Mouse (Mus musculus) stomach, postnatal 0 days (tissue): ENCODE results near the gene Eif2ak1. TPM values are rescaled to one million over a fixed set of nuclear protein-coding genes. Genes with fewer than 3 reads are reported as not detected.

Experiments used
- ATAC-seq: fragments of 200-750 bp; cut with Nextera tagmentation; 2 replicates; pipeline ENCODE4 v1.8.0; 2017; ENCODE audit not compliant: low FRiP score, low TSS enrichment
- DNase-seq: peaks from one replicate; pipeline ENCODE4 v3.0.0-alpha.2; 2016; ENCODE audit warnings: low spot score
- H3K27ac ChIP-seq: fragments of 300-500 bp; sonication (generic); replicated peaks from 2 replicates; pipeline ENCODE4 v1.5.1; 2014; ENCODE audit warnings: mild to moderate bottlenecking, control low read depth
- H3K27me3 ChIP-seq: fragments of 300-500 bp; sonication (generic); 2 replicates; pipeline ENCODE4 v1.6.1; 2014; ENCODE audit warnings: low read length; ENCODE audit not compliant: control insufficient read depth, insufficient read depth
- H3K36me3 ChIP-seq: fragments of 300-500 bp; sonication (generic); 2 replicates; pipeline ENCODE4 v1.6.1; 2014; ENCODE audit warnings: low read length, mixed read lengths; ENCODE audit not compliant: control insufficient read depth, insufficient read depth
- H3K4me1 ChIP-seq: fragments of 300-500 bp; sonication (generic); replicated peaks from 2 replicates; pipeline ENCODE4 v1.6.1; 2014; ENCODE audit warnings: antibody characterized with exemption; ENCODE audit not compliant: control insufficient read depth, insufficient read depth
- H3K4me2 ChIP-seq: fragments of 300-500 bp; sonication (generic); replicated peaks from 2 replicates; pipeline ENCODE4 v1.6.1; 2014; ENCODE audit warnings: low read depth, mild to moderate bottlenecking, control low read depth, moderate library complexity
- H3K4me3 ChIP-seq: fragments of 300-500 bp; sonication (generic); 2 replicates; pipeline ENCODE4 v1.5.1; 2014; ENCODE audit warnings: low read depth, low read length, control low read depth
- H3K9ac ChIP-seq: fragments of 300-500 bp; sonication (generic); 2 replicates; pipeline ENCODE4 v1.6.1; 2014; ENCODE audit warnings: mild to moderate bottlenecking, low read length, control low read depth, mixed read lengths
- H3K9me3 ChIP-seq: fragments of 300-500 bp; sonication (generic); 2 replicates; pipeline ENCODE4 v1.6.1; 2016; ENCODE audit warnings: low read length; ENCODE audit not compliant: control insufficient read depth
- CTCF ChIP-seq: IDR thresholded peaks from 2 replicates; pipeline ENCODE4 v1.5.1; 2016; ENCODE audit warnings: antibody characterized with exemption, low read depth, mild to moderate bottlenecking, moderate library complexity
- EP300 ChIP-seq: optimal IDR thresholded peaks from 2 replicates; pipeline ENCODE3; 2016; ENCODE audit warnings: antibody characterized with exemption
- WGBS: fragments of 180-500 bp; shearing (Covaris S2); extraction: QIAGEN DNeasy Blood & Tissue Kit; methylation state at CpG from one replicate; pipeline ENCODE4 v1.1.7; 2014; 5-methylcytosine and 5-hydroxymethylcytosine counted together
- polyA plus RNA-seq: library from polyadenylated mRNA; unstranded; fragments of >200 nt; fragmentation: Nextera tagmentation; extraction: Ambion mirVana; gene quantifications from 2 replicates; pipeline ENCODE4 v1.2.1, GENCODE M21; 2015

Gene Eif2ak1
- polyA plus RNA-seq, 1 experiment from 2014 or later: 19.9 TPM

GRCm38 (mm10) chr5:143908926-143909325 is 91.3 kb downstream of the Eif2ak1 start:
- H3K36me3 ChIP-seq: peaks cover 7% of the 10 kb centered on the region; the same call in 1 of the 2 replicates
- ATAC-seq (no peak), DNase-seq (no peak)
- TF ChIP-seq CTCF (no peak), EP300 (no peak)
- peak overlapping the region; percentile 75 for H3K9ac ChIP-seq
- 0 out of 2 replicates have a peak, but pooled peaks cover 2% of the 10 kb centered on the region for H3K4me1 ChIP-seq
- H3K4me2 ChIP-seq: peak overlapping the region; percentile 81
- WGBS: under 1% methylated on average over 9 of the region's 9 CpGs
- peak overlapping the region; percentile 86 for H3K27ac ChIP-seq
- H3K9me3 ChIP-seq: no peaks in the 10 kb centered on the region
- peak overlapping the region; percentile 69 for H3K4me3 ChIP-seq
- H3K27me3 ChIP-seq: no peaks in the 10 kb centered on the region

DNA sequence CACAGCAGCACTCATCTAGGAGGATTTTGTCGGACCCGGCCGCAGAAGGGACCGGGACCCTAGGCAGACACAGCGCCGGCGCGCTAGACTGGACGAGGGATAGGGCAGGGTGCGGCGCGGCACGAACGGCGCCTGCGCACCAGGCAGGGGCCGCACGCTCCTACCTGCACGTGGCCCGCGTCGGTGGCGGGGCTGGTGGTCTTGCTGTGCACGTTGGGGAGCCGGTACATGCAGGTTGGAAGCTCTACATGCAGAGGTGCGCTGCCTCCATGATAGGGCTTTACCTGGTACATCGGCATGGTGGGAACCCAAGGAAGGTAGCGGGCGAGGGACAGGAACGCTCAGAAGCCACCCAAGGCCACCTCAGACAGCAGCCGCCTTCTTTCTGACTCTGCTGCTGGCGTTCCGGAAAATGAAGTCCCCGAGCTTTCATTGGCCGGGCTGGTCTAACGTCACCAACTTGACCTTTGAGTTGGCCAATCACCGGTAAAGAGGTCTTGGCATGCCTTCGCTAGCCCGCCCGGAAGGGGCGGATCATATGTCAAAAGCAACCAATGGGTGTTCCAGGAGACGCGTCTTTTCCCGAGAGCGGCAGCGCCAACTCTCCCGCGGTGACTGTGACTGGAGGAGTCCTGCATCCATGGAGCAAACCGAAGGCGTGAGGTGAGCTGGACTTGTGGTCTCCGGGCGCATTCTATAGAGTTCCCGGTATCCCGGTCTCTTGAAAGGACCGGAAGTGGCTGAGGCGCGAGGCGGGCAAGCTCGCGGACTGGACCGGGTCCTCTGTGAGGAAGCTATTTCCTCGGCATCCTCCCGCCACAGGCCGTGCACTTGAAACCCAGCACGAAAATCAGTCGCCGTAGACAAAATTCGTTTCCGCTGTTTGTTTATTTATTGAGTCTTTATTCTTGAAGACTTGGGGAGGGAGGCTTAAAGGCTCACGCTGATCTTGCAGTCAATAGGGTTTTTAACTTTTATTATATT is 92.1 kb downstream of the Eif2ak1 start, which contains the start of the genes Aimp2 and Pms2:
Aimp2 (minus strand) TSS at position 431 of the 984 bp plus-strand sequence.
Pms2 (plus strand) TSS at position 548 of the 984 bp plus-strand sequence.
- ATAC-seq (peak; percentile 99), DNase-seq (peak; percentile 97)
- under 1% methylated on average over 70 of the region's 70 CpGs for WGBS
- Histone ChIP-seq H3K9ac (peak within 1 kb of the TSS; percentile 75), H3K9me3 (no peaks in the 10 kb centered on the region), H3K4me3 (peak within 1 kb of the TSS; percentile 69), H3K27me3 (no peaks in the 10 kb centered on the region), H3K4me2 (peak within 1 kb of the TSS; percentile 81), H3K27ac (peak within 1 kb of the TSS; percentile 86), H3K36me3 (peaks cover 4% of the 10 kb centered on the region; the same call in 1 of the 2 replicates), H3K4me1 (0 out of 2 replicates have a peak, but pooled peaks cover 2% of the 10 kb centered on the region)
- TF ChIP-seq CTCF (no peak), EP300 (no peak)

GRCm38 (mm10) chr5:143916221-143916620 is 98.6 kb downstream of the Eif2ak1 start:
- TF ChIP-seq EP300 (no peak), CTCF (no peak)
- Histone ChIP-seq H3K9me3 (no peaks in the 10 kb centered on the region), H3K27ac (no peak overlapping the region), H3K4me1 (no peaks in the 10 kb centered on the region), H3K4me3 (no peak overlapping the region), H3K9ac (no peak overlapping the region), H3K4me2 (no peak overlapping the region), H3K27me3 (no peaks in the 10 kb centered on the region), H3K36me3 (peaks cover 11% of the 10 kb centered on the region; the same call in 1 of the 2 replicates)
- DNase-seq: no peak
- no peak for ATAC-seq
- WGBS: 90% methylated on average over 9 of the region's 9 CpGs

- Histone ChIP-seq H3K4me1 (no peaks in the 10 kb centered on the region), H3K27me3 (no peaks in the 10 kb centered on the region), H3K27ac (no peak overlapping the region), H3K4me2 (no peak overlapping the region), H3K4me3 (no peak overlapping the region), H3K36me3 (peaks cover 15% of the 10 kb centered on the region), H3K9ac (no peak overlapping the region), H3K9me3 (no peaks in the 10 kb centered on the region)
- 35% methylated on average over 5 of the region's 5 CpGs for WGBS
- DNase-seq (peak; percentile 68), ATAC-seq (peak; percentile 62)
- TF ChIP-seq CTCF (peak; percentile 79), EP300 (no peak)
These were observed 99.8 kb downstream of the Eif2ak1 start for GRCm38 (mm10) chr5:143917418-143917817.

- Histone ChIP-seq H3K4me1 (no peaks in the 10 kb centered on the region), H3K9ac (no peak overlapping the region), H3K36me3 (peaks cover 15% of the 10 kb centered on the region), H3K27ac (no peak overlapping the region), H3K27me3 (no peaks in the 10 kb centered on the region), H3K4me3 (no peak overlapping the region), H3K4me2 (no peak overlapping the region), H3K9me3 (no peaks in the 10 kb centered on the region)
- DNase-seq (peak; percentile 38), ATAC-seq (peak; percentile 90)
- WGBS: 77% methylated on average over 3 of the region's 3 CpGs
- no peak for TF ChIP-seq CTCF
- no peak for TF ChIP-seq EP300
These were observed 100.5 kb downstream of the Eif2ak1 start for GRCm38 (mm10) chr5:143918120-143918519.
